Mouse (Mus musculus) liver, adult 2 months (tissue): ENCODE results near the gene Rbmxl2. TPM values are rescaled to one million over a fixed set of nuclear protein-coding genes. Genes with fewer than 3 reads are reported as not detected.

Experiments used
- DNase-seq: peaks from one replicate; pipeline ENCODE4 v3.0.0-alpha.2; 2011; ENCODE audit warnings: low read depth, low spot score; ENCODE audit errors: extremely low read depth
- H3K27ac ChIP-seq: fragments of 200-500 bp; replicated peaks from 2 replicates; pipeline ENCODE4 v1.5.1; 2012; ENCODE audit warnings: low read depth, mild to moderate bottlenecking, control low read depth, inconsistent platforms, low read length; ENCODE audit not compliant: insufficient read depth
- H3K27me3 ChIP-seq: fragments of 200-500 bp; 2 replicates; pipeline ENCODE4 v1.6.1; 2012; ENCODE audit warnings: mild to moderate bottlenecking, moderate library complexity, low read length, inconsistent platforms; ENCODE audit not compliant: control insufficient read depth, insufficient read depth
- H3K36me3 ChIP-seq: fragments of 200-500 bp; 2 replicates; pipeline ENCODE4 v1.6.1; 2012; ENCODE audit warnings: low read length, inconsistent platforms; ENCODE audit not compliant: control insufficient read depth, insufficient read depth
- H3K4me1 ChIP-seq: fragments of 200-500 bp; 2 replicates; pipeline ENCODE4 v1.6.1; 2011; ENCODE audit warnings: low read length; ENCODE audit not compliant: control insufficient read depth, insufficient read depth
- H3K4me3 ChIP-seq: fragments of 200-500 bp; 2 replicates; pipeline ENCODE4 v1.5.1; 2011; ENCODE audit warnings: low read depth, mild to moderate bottlenecking, control low read depth, low read length, moderate library complexity; ENCODE audit not compliant: insufficient read depth
- H3K79me2 ChIP-seq: fragments of 200-500 bp; 2 replicates; pipeline ENCODE4 v1.6.1; 2012; ENCODE audit warnings: inconsistent platforms, mild to moderate bottlenecking, low read length, moderate library complexity; ENCODE audit not compliant: control insufficient read depth, insufficient read depth
- H3K9ac ChIP-seq: fragments of 200-500 bp; 2 replicates; pipeline ENCODE4 v1.6.1; 2012; ENCODE audit warnings: low read depth, mild to moderate bottlenecking, control low read depth, inconsistent platforms, low read length
- CTCF ChIP-seq: fragments of 200-500 bp; IDR thresholded peaks from 2 replicates; pipeline ENCODE4 v1.5.1; 2011; ENCODE audit warnings: low read depth, low read length, control low read depth
- POLR2A ChIP-seq: fragments of 200-500 bp; IDR thresholded peaks from 2 replicates; pipeline ENCODE4 v1.6.1; 2011; ENCODE audit warnings: low read length, control low read depth; ENCODE audit not compliant: insufficient read depth; ENCODE audit errors: extremely low read depth
- WGBS: fragments of 180-500 bp; shearing (Covaris S2); methylation state at CpG from one replicate; pipeline ENCODE4 v1.1.7; 2018; 5-methylcytosine and 5-hydroxymethylcytosine counted together
- polyA plus RNA-seq: library from polyadenylated mRNA; depleted of rRNA; stranded (reverse); fragments of >200 nt; gene quantifications from 2 replicates; pipeline ENCODE4 v1.2.3, GENCODE M21; 2012; rRNA removed
- total RNA-seq: library from RNA; depleted of rRNA; stranded (reverse); fragments of >200 nt; gene quantifications from 2 replicates; pipeline ENCODE4 v1.2.3, GENCODE M21; 2014; rRNA removed

Rbmxl2 gene
- total and polyA plus RNA-seq, 2 experiments, result not detected

- Histone ChIP-seq H3K4me1 (no peaks in the 10 kb centered on the region), H3K79me2 (no peaks in the 10 kb centered on the region), H3K27me3 (no peaks in the 10 kb centered on the region), H3K36me3 (no peaks in the 10 kb centered on the region), H3K9ac (no peak overlapping the region), H3K27ac (no peak overlapping the region), H3K4me3 (no peak overlapping the region)
- no peak for DNase-seq
- 82% methylated on average over 3 of the region's 3 CpGs for WGBS
- TF ChIP-seq POLR2A (no peak), CTCF (no peak)
Measured at GRCm38 (mm10) chr7:107253355-107253754, 44.1 kb downstream of the Rbmxl2 start.

GRCm38 (mm10) chr7:107259936-107260335 lies 50.7 kb downstream of the Rbmxl2 start:
- H3K4me1 ChIP-seq, result no peaks in the 10 kb centered on the region
- no peak for DNase-seq
- H3K27ac ChIP-seq, result no peak overlapping the region
- no peaks in the 10 kb centered on the region for H3K27me3 ChIP-seq
- H3K79me2 ChIP-seq, result no peaks in the 10 kb centered on the region
- no peak overlapping the region for H3K4me3 ChIP-seq
- TF ChIP-seq CTCF (no peak), POLR2A (no peak)
- no peaks in the 10 kb centered on the region for H3K36me3 ChIP-seq
- WGBS, result 72% methylated on average over 5 of the region's 5 CpGs
- no peak overlapping the region for H3K9ac ChIP-seq

Other genes with a start within 250 kb of the Rbmxl2 start
- gene Olfr6, start 245.5 kb upstream of the Rbmxl2 start, total RNA-seq, result not detected in 2 replicates
- not detected in 2 replicates for gene Olfr6, start 245.5 kb upstream of the Rbmxl2 start, polyA plus RNA-seq
- gene Olfr711, start 234.0 kb upstream of the Rbmxl2 start, total RNA-seq, result not detected in 2 replicates
- gene Olfr711, start 234.0 kb upstream of the Rbmxl2 start, polyA plus RNA-seq, result not detected in 2 replicates
- gene Olfr2, start 203.4 kb upstream of the Rbmxl2 start, total RNA-seq, result not detected in 2 replicates
- gene Olfr2, start 203.4 kb upstream of the Rbmxl2 start, polyA plus RNA-seq, result not detected in 2 replicates
- gene Olfr713, start 178.3 kb upstream of the Rbmxl2 start, total RNA-seq, result not detected in 2 replicates
- not detected in 2 replicates for gene Olfr713, start 178.3 kb upstream of the Rbmxl2 start, polyA plus RNA-seq
- not detected in 2 replicates for gene Olfr714, start 138.5 kb upstream of the Rbmxl2 start, total RNA-seq
- gene Olfr714, start 138.5 kb upstream of the Rbmxl2 start, polyA plus RNA-seq, result not detected in 2 replicates
- not detected in 2 replicates for gene Olfr17, start 116.2 kb upstream of the Rbmxl2 start, total RNA-seq
- not detected in 2 replicates for gene Olfr17, start 116.2 kb upstream of the Rbmxl2 start, polyA plus RNA-seq
- not detected in 2 replicates for gene Olfr715b, start 99.1 kb upstream of the Rbmxl2 start, total RNA-seq
- gene Olfr715b, start 99.1 kb upstream of the Rbmxl2 start, polyA plus RNA-seq, result not detected in 2 replicates
- not detected in 2 replicates for gene Olfr715, start 78.4 kb upstream of the Rbmxl2 start, total RNA-seq
- not detected in 2 replicates for gene Olfr715, start 78.4 kb upstream of the Rbmxl2 start, polyA plus RNA-seq
- not detected in 2 replicates for gene Olfr716, start 71.1 kb upstream of the Rbmxl2 start, total RNA-seq
- gene Olfr716, start 71.1 kb upstream of the Rbmxl2 start, polyA plus RNA-seq, result not detected in 2 replicates
- gene Nlrp14, start 42.5 kb upstream of the Rbmxl2 start, total RNA-seq, result not detected in 2 replicates
- gene Nlrp14, start 42.5 kb upstream of the Rbmxl2 start, polyA plus RNA-seq, result not detected in 2 replicates
- gene Syt9, start 161.3 kb downstream of the Rbmxl2 start, total RNA-seq, result 0.28 and 0.74 TPM in 2 replicates
- gene Syt9, start 161.3 kb downstream of the Rbmxl2 start, polyA plus RNA-seq, result 0.45 and 0.47 TPM in 2 replicates